In genomic region chr7:48928364-48928763, GRCm38 (mm10) we compare ENCODE assay signal across 9 mouse cellular contexts. TPM values are rescaled to one million over a fixed set of nuclear protein-coding genes. Genes with fewer than 3 reads are reported as not detected.
A peak's percentile ranks its signal among the peaks of the same experiment; 100 is the strongest.
DNase-seq lines count a peak whose midpoint lies in the region; ATAC-seq and TF ChIP-seq lines count a peak whose summit lies in the region.
"Had no signal": no experiment of that assay in that cellular context is flagged by ENCODE, and none has a peak within 500 bp of the region (broad histone marks: within the 10 kb centered on the region; RNA-seq: fewer than 3 reads in every experiment).

No protein-coding gene starts in this region.

- H3K9ac ChIP-seq in stomach, postnatal 0 days (ENCODE audit: low read length), result no peak overlapping the region
- H3K9ac ChIP-seq: liver, embryonic 15.5 days had no signal

- TF ChIP-seq CTCF in embryonic fibroblast, embryonic 13.5 days (IDR thresholded peaks at IDR 0.05; ENCODE audit: borderline replicate concordance, insufficient read depth, low read length), result peak; percentile 67
- TF ChIP-seq CTCF in stomach, postnatal 0 days (IDR thresholded peaks at IDR 0.05; ENCODE audit: low read depth), result peak; percentile 82

- H3K4me2 ChIP-seq in stomach, postnatal 0 days (replicated peaks; ENCODE audit: low read depth), result no peak overlapping the region
- H3K4me2 ChIP-seq: liver, embryonic 15.5 days had no signal

- H3K27me3 ChIP-seq in stomach, postnatal 0 days (ENCODE audit: control insufficient read depth, insufficient read depth, low read length), result no peaks in the 10 kb centered on the region
- H3K27me3 ChIP-seq: liver, embryonic 15.5 days had no signal

- peak; percentile 34 to 69 for DNase-seq in heart, adult 18-20 months
- no peak for DNase-seq in heart, adult 8-10 months (ENCODE audit: low spot score)
- peak; percentile 25 to 32 for DNase-seq in adrenal gland, postnatal 4 days (ENCODE audit: low spot score in 2 of 2)
- DNase-seq in induced T-regulatory cell, adult 2 months (ENCODE audit: low read depth), result peak; percentile 49
- peak; percentile 23 to 49 for DNase-seq in left cerebral cortex, postnatal 36 days (ENCODE audit: low spot score in 2 of 2)
- DNase-seq in stomach, postnatal 0 days (ENCODE audit: low spot score), result peak; percentile 54

- no peaks in the 10 kb centered on the region for H3K9me3 ChIP-seq in stomach, postnatal 0 days (ENCODE audit: control insufficient read depth, low read length)
- H3K9me3 ChIP-seq: liver, embryonic 15.5 days had no signal

- no peak overlapping the region for H3K27ac ChIP-seq in embryonic fibroblast, embryonic 13.5 days (ENCODE audit: insufficient read depth, low read length)
- no peak overlapping the region for H3K27ac ChIP-seq in stomach, postnatal 0 days (replicated peaks)
- H3K27ac ChIP-seq: liver, embryonic 15.5 days had no signal

- TF ChIP-seq POLR2A in embryonic fibroblast, embryonic 13.5 days (IDR thresholded peaks at IDR 0.05; ENCODE audit: low read depth, low read length), result no peak

- ATAC-seq in monocyte, adult 5-6 weeks (replicated peaks; ENCODE audit: insufficient number of reproducible peaks, low FRiP score, low TSS enrichment, poor library complexity, severe bottlenecking), result peak; percentile 81
- no peak for ATAC-seq in stomach, postnatal 0 days (ENCODE audit: low FRiP score, low TSS enrichment)

- TF ChIP-seq EP300 in stomach, postnatal 0 days (optimal IDR thresholded peaks at IDR 0.05), result no peak

- no peak overlapping the region for H3K4me3 ChIP-seq in embryonic fibroblast, embryonic 13.5 days (ENCODE audit: insufficient read depth, low read length)
- H3K4me3 ChIP-seq in stomach, postnatal 0 days (ENCODE audit: low read depth, low read length), result no peak overlapping the region
- H3K4me3 ChIP-seq: liver, embryonic 15.5 days had no signal

- 16% methylated on average over 3 of the region's 3 CpGs for WGBS in stomach, postnatal 0 days

- no peaks in the 10 kb centered on the region for H3K36me3 ChIP-seq in stomach, postnatal 0 days (ENCODE audit: control insufficient read depth, insufficient read depth, low read length)
- H3K36me3 ChIP-seq: liver, embryonic 15.5 days had no signal

- H3K4me1 ChIP-seq in embryonic fibroblast, embryonic 13.5 days (ENCODE audit: control insufficient read depth, insufficient read depth, low read length), result peaks cover 4% of the 10 kb centered on the region; the same call in 1 of the 2 replicates
- no peaks in the 10 kb centered on the region for H3K4me1 ChIP-seq in stomach, postnatal 0 days (replicated peaks; ENCODE audit: control insufficient read depth, insufficient read depth)
- H3K4me1 ChIP-seq: liver, embryonic 15.5 days had no signal

- intact Hi-C loops in left cerebral cortex, postnatal 36 days (cut with DNase I), result loop anchor here (1.0 kb wide), 1 partner anchor 193 kb away; no protein-coding TSS in a partner anchor

RNA-seq across cellular contexts. Expression of gene Nav2, which starts 19.8 kb away (rescaled TPM):
- total RNA-seq in heart, adult 18-20 months (2021), result 10 to 100 TPM; 35.5 to 45.2 TPM
- 10 to 100 TPM; 31.3 to 55.8 (median 41.0) TPM for total RNA-seq in heart, adult 8-10 months (2022)
- 10 to 100 TPM; 26.8 to 35.3 TPM for total RNA-seq in adrenal gland, postnatal 4 days (2021)
- 18.2 and 18.7 TPM in 2 replicates for polyA plus RNA-seq in embryonic fibroblast, embryonic 13.5 days (2011; ENCODE audit: insufficient read length, low read depth, missing spikeins)
- 100 to 1,000 TPM in 1 of 2 experiments, 10 to 100 TPM in 1; 62.0 to 120 TPM for total RNA-seq in left cerebral cortex, postnatal 36 days (2021)
- 1.5 to 2.0 TPM (median 1.9 TPM) in 3 replicates for total RNA-seq in monocyte, adult 5-6 weeks (2017)
- 6.0 TPM in 2 replicates for polyA plus RNA-seq in stomach, postnatal 0 days (2015; fragmentation: Nextera tagmentation; extraction: Ambion mirVana)

RNA-seq across cellular contexts. Expression of gene E2f8, which starts 47.0 kb away (rescaled TPM):
- under 1 TPM; 0.45 to 0.82 TPM for total RNA-seq in heart, adult 18-20 months (2021)
- total RNA-seq in heart, adult 8-10 months (2022), result 1 to 10 TPM in 3 of 4 experiments, under 1 TPM in 1; 0.87 to 2.1 (median 1.2) TPM
- total RNA-seq in adrenal gland, postnatal 4 days (2021), result 10 to 100 TPM; 15.5 to 18.8 TPM
- polyA plus RNA-seq in embryonic fibroblast, embryonic 13.5 days (2011; ENCODE audit: insufficient read length, low read depth, missing spikeins), result 14.8 and 15.5 TPM in 2 replicates
- under 1 TPM; 0.25 to 0.27 TPM for total RNA-seq in left cerebral cortex, postnatal 36 days (2021)
- 1.5 to 5.0 TPM (median 4.3 TPM) in 3 replicates for total RNA-seq in monocyte, adult 5-6 weeks (2017)
- 4.5 and 5.0 TPM in 2 replicates for polyA plus RNA-seq in stomach, postnatal 0 days (2015; fragmentation: Nextera tagmentation; extraction: Ambion mirVana)
